Mouse (Mus musculus) liver, postnatal 0 days (tissue): ENCODE measurements at regions not wholly inside any gene's neighbourhood (a gene's known extent, or its start where the extent isn't known, plus 50 kb on each side); places are given as distances from the start of the nearest gene placed in this dataset.

Experiments
- CTCF ChIP-seq: sonication (generic); IDR thresholded peaks from 2 replicates; pipeline ENCODE4 v1.5.1; 2016; ENCODE audit warnings: antibody characterized with exemption, low read depth
- EP300 ChIP-seq: IDR thresholded peaks from 2 replicates; pipeline ENCODE4 v1.6.1; 2016; ENCODE audit warnings: antibody characterized with exemption, low read depth, mild to moderate bottlenecking

DNA sequence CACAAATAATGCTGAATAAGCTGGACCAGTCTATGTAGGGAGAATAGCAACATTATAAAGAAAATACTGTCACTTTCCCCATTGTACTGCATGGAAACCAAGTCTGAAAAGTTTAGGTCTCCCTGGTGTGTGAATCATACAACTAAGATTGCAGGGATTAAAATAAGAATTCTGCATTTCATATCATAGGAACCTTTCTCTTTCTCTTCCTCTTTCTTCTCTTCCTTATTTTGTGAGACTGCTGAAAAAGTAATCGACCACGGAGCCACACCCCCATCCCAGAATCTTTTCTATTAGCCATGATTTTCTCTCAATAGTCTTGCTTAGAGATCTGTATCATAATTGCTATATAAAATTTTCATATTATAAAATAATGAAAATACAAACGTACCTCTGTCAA, 118.4 kb upstream of the Paip1 start:
- no peak for TF ChIP-seq CTCF
- TF ChIP-seq EP300, result no peak
